Mouse (Mus musculus) right cerebral cortex, adult 2 months (tissue): ENCODE measurements around the gene Ece2.

Experiments
- DNase-seq, 2 experiments: peaks; one replicate each; pipeline ENCODE4 v3.0.0; 2021 to 2022; ENCODE audit warnings: low spot score in 2 of 2

Ece2 gene

DNA sequence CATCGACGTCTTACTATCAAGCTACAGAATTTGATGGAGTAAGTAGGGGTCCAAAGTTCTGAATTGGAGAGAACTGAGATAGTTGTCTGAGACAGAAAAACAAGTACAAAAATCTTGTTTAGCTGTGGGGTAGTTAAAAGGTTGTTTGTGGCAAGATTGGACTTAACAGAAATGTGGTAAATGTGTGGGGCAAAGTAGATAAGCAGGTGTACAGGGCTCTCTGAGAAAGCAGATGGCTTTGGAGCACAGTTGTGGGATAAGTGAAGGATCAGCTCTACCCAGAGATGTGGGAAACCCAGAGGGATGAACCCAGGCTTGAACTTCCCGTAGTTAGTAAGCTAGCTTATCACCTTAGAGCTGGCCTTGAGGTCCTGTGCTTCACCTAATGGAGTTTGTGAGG lies 61.1 kb downstream of the Ece2 start:
- DNase-seq: no peak

DNA sequence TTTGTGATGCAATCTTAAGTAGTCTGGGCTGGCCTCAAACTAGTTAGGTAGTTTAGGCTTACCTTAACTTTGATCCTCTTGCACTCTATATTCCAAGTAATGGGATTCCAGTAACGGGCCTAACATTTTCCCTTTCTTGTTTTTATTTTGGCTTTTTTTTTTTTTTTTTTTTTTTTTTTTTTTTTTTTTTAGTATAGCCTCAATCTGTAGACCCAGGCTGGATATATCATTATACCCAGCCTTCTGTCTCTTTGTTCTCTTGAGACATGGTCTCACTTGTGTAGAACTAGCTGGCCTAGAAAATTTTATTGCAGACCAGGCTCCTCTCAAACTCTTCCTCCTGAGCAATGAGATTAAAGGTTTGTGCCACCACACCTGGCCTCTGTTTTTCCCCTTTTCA lies 62.0 kb downstream of the Ece2 start:
- DNase-seq: no peak

DNA sequence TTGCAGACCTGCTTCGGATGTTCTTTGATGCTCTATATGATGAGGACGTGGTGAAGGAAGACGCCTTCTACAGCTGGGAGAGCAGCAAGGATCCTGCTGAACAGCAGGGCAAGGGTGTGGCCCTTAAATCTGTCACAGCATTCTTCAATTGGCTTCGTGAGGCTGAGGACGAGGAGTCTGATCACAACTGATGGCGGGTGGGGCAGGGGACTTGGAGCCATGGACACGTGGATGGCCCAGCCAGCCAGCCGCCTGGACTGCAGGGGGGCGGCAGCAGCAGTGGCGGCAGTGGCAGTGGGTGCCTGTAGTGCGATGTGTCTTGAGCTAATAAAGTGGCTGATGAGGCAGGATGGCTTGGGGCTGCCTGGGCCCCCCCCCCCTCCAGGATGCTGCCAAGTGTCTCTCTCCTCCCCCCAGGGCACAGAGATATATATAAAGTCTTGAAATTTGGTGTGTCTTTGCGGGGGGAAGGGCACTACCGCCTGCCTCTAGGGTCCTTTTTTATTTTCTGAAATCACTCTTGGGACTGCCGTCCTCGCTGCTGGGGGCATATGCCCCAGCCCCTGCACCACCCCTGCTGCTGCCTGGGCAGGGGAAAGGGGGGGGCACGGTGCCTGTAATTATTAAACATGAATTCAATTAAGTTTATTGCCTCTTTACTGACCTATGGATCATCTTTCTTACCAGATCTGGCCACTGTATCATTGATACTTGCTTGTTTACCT lies 62.8 kb downstream of the Ece2 start:
- DNase-seq: peak in 1 of 2 experiments; percentile 35

DNA sequence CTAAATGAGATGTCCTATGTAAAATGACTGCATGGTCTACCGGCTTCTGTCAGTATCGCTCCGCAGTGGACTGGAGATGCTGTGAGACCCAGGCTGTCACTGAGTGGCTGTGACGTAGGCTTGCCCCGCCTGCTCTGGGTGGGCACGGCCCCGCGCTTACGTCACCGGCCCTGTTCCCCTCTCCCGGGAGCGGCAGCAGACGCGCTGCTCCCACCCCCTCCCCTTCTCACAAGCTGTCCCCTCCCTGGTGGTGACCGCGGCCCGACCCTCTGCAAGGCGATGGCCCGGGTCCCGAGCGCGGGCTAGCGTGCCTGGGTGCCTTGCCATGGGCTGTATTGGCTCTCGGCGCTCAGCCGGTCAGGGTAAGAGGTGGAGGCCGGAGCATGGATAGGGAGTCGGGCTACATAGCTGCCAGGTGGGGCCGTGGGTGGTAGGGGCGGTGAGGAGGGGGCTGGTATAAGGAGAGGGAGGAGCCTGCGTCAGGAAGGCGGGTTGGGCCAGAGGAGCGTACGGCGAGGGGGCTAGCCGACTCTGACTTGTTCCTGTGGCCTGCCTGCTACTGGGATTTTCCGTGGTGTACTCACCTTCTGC lies 63.6 kb downstream of the Ece2 start, which contains the start of gene Fam131a:
Gene Fam131a, plus strand, starts transcription at position 131 of the 591 bp plus-strand sequence.
- peak; percentile 93 to 97 for DNase-seq

DNA sequence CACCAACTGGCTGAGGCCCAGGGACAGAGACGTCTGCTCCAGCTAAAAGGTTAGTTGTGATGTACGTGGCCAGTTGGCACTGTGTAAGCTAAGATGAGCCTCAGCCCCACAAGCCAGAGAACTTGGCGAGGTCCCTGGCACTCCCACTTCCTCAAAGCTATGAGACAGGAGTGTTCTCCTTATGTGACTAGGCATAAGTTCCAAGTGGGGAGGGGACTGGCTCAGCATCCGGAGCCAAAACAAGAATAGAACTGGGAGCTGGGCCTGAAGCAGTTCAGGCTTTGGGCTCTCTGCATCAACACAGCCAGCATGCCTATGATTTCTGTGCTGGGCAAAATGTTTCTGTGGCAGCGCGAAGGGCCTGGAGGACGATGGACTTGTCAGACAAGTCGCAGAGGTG lies 65.2 kb downstream of the Ece2 start:
- peak; percentile 78 to 83 for DNase-seq

DNA sequence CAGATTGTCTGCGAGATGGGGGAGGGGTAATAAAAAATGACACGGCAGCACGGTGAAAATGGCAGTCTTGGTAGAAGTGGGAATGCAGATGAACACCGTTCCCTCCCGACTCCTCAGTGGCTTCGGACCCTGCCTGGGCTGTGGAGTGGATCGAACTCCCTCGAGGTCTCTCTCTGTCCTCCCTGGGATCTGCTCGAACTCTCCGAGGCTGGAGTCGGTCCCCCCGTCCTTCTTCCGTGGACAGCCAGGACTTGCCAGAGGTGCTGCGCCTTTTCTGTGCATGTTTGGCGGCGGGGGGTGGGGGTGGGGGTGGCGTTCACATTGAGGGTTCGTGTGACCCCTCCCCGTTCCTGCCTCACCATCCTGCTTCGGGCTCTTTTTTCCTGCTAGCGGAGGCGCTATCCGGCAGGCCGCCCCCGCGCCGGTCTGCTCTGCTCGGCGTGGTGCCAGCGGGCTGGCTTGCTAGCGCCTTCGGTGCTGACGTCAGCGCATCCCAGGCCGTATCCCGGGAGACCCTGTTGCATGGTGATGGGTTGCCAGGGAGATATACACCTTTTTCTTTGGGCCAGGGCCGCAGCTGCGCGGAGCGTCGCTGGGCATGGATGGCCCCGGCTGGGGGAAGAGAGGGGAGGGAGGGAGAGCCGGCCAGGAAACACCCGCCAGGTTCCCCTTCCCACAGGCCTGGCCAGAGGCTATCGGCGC lies 66.1 kb downstream of the Ece2 start:
- DNase-seq: peak; percentile 98 to 99
